In genomic region chr11:96736361-96736760, GRCm38 (mm10) we compare ENCODE assay signal across 8 mouse cellular contexts. TPM values are rescaled to one million over a fixed set of nuclear protein-coding genes. Genes with fewer than 3 reads are reported as not detected.
DNase-seq lines count a peak whose midpoint lies in the region; ATAC-seq and TF ChIP-seq lines count a peak whose summit lies in the region.

No protein-coding gene starts in this region.

- H3K27me3 ChIP-seq in E14TG2a.4 (ENCODE audit: insufficient read depth, low read length): peaks cover 24% of the 10 kb centered on the region
- H3K27me3 ChIP-seq in forebrain, embryonic 16.5 days (replicated peaks; ENCODE audit: control insufficient read depth, insufficient read depth, low read length): peaks cover 25% of the 10 kb centered on the region
- H3K27me3 ChIP-seq in lung, embryonic 14.5 days (ENCODE audit: insufficient read depth, low read length): peaks cover 8% of the 10 kb centered on the region; the same call in 1 of the 2 replicates

- peak overlapping the region; percentile 61 for H3K4me3 ChIP-seq in E14TG2a.4 (replicated peaks; ENCODE audit: low read length)
- H3K4me3 ChIP-seq in forebrain, embryonic 16.5 days (replicated peaks; ENCODE audit: low read length): peak overlapping the region; percentile 17
- H3K4me3 ChIP-seq in lung, embryonic 14.5 days (ENCODE audit: low read depth, low read length): peak overlapping the region; percentile 18; the same call in 1 of the 2 replicates

- H3K9ac ChIP-seq in forebrain, embryonic 16.5 days (replicated peaks; ENCODE audit: low read depth, low read length): no peak overlapping the region
- no peak overlapping the region for H3K9ac ChIP-seq in lung, embryonic 14.5 days

- H3K36me3 ChIP-seq in E14TG2a.4 (ENCODE audit: insufficient read depth, low read length): no peaks in the 10 kb centered on the region
- no peaks in the 10 kb centered on the region for H3K36me3 ChIP-seq in forebrain, embryonic 16.5 days (ENCODE audit: control insufficient read depth, insufficient read depth)
- no peaks in the 10 kb centered on the region for H3K36me3 ChIP-seq in lung, embryonic 14.5 days (ENCODE audit: insufficient read depth)

- H3K4me1 ChIP-seq in E14TG2a.4 (replicated peaks; ENCODE audit: low read depth, low read length): peaks cover 33% of the 10 kb centered on the region
- H3K4me1 ChIP-seq in forebrain, embryonic 16.5 days (replicated peaks; ENCODE audit: control insufficient read depth, insufficient read depth, low read length): peaks cover 14% of the 10 kb centered on the region
- peaks cover 3% of the 10 kb centered on the region; the same call in 1 of the 2 replicates for H3K4me1 ChIP-seq in lung, embryonic 14.5 days (ENCODE audit: insufficient read depth)

- peak; percentile 67 for DNase-seq in brain, adult 2 months (ENCODE audit: low read depth, low spot score)
- no peak for DNase-seq in lung, embryonic 14.5 days
- no peak for DNase-seq in thymus, postnatal 36 days
- DNase-seq in layer of hippocampus, postnatal 14 days (ENCODE audit: low spot score in 2 of 2): no peak

- WGBS in forebrain, embryonic 16.5 days: 15% methylated on average over 11 of the region's 11 CpGs
- whole genome bisulfite sequencing in lung, embryonic 14.5 days: 19% methylated on average over 11 of the region's 11 CpGs

- peaks cover 7% of the 10 kb centered on the region for H3K9me3 ChIP-seq in E14TG2a.4 (ENCODE audit: low read length)
- H3K9me3 ChIP-seq in forebrain, embryonic 16.5 days (ENCODE audit: control insufficient read depth, low read length): no peaks in the 10 kb centered on the region
- H3K9me3 ChIP-seq in lung, embryonic 14.5 days (ENCODE audit: low read depth, low read length): no peaks in the 10 kb centered on the region

- peak overlapping the region; percentile 48 for H3K4me2 ChIP-seq in forebrain, embryonic 16.5 days (ENCODE audit: low read length)
- peak overlapping the region; percentile 58 for H3K4me2 ChIP-seq in lung, embryonic 14.5 days

- H3K27ac ChIP-seq in forebrain, embryonic 16.5 days (ENCODE audit: low read length): no peak overlapping the region
- no peak overlapping the region for H3K27ac ChIP-seq in lung, embryonic 14.5 days (ENCODE audit: low read depth)

- no peak for ATAC-seq in forebrain, embryonic 16.5 days
- ATAC-seq in lung, embryonic 14.5 days (ENCODE audit: insufficient read depth): no peak; the same call in 1 of the 2 replicates
- no peak for ATAC-seq in erythroid progenitor cell, adult 5-6 weeks (replicated peaks; ENCODE audit: low FRiP score, poor library complexity, severe bottlenecking)
- ATAC-seq in frontal cortex, adult (ENCODE audit: low TSS enrichment): no peak

- no peak for TF ChIP-seq CTCF in E14TG2a.4 (conservative IDR thresholded peaks at IDR 0.05; ENCODE audit: low read length)
- no peak for TF ChIP-seq CTCF in lung, embryonic 14.5 days (IDR thresholded peaks at IDR 0.05; ENCODE audit: low read depth)

RNA-seq across cellular contexts. Expression of gene Snx11, which starts 41.0 kb away (rescaled TPM):
- 43.1 and 44.1 TPM in 2 replicates for polyA plus RNA-seq in forebrain, embryonic 16.5 days (2015; fragmentation: Nextera tagmentation; extraction: Ambion mirVana)
- polyA plus RNA-seq in lung, embryonic 14.5 days (2014; fragmentation: Nextera tagmentation; extraction: Ambion mirVana): 10.3 and 15.7 TPM in 2 replicates
- 14.4 and 31.9 TPM in 2 replicates for total RNA-seq in erythroid progenitor cell, adult 5-6 weeks (2015; ENCODE audit: low replicate concordance)
- 36.2 and 49.7 TPM in 2 replicates for total RNA-seq in erythroid progenitor cell, adult 5-6 weeks (2017; ENCODE audit: low replicate concordance)
- 10 to 100 TPM; 44.3 to 45.8 TPM for total RNA-seq in layer of hippocampus, postnatal 14 days (2021)

RNA-seq across cellular contexts. Expression of gene Cbx1, which starts 52.6 kb away (rescaled TPM):
- polyA plus RNA-seq in forebrain, embryonic 16.5 days (2015; fragmentation: Nextera tagmentation; extraction: Ambion mirVana): 87.7 and 93.3 TPM in 2 replicates
- 103 and 112 TPM in 2 replicates for polyA plus RNA-seq in lung, embryonic 14.5 days (2014; fragmentation: Nextera tagmentation; extraction: Ambion mirVana)
- 41.5 and 60.9 TPM in 2 replicates for total RNA-seq in erythroid progenitor cell, adult 5-6 weeks (2015; ENCODE audit: low replicate concordance)
- 60.8 and 75.6 TPM in 2 replicates for total RNA-seq in erythroid progenitor cell, adult 5-6 weeks (2017; ENCODE audit: low replicate concordance)
- 10 to 100 TPM; 51.0 to 54.8 TPM for total RNA-seq in layer of hippocampus, postnatal 14 days (2021)
